Mouse (Mus musculus) lung, postnatal 0 days (tissue): ENCODE results near the gene L3mbtl1.

Experiments
- CTCF ChIP-seq: IDR thresholded peaks from 2 replicates; pipeline ENCODE4 v1.5.1; 2016; ENCODE audit warnings: antibody characterized with exemption, mild to moderate bottlenecking
- EP300 ChIP-seq: IDR thresholded peaks from 2 replicates; pipeline ENCODE4 v1.6.1; 2016; ENCODE audit warnings: antibody characterized with exemption, mild to moderate bottlenecking, control low read depth

GRCm38 (mm10) chr2:162931123-162931673, 12.1 kb upstream of the L3mbtl1 start, which contains the start of gene Srsf6:
- TF ChIP-seq CTCF: no peak
- TF ChIP-seq EP300: no peak
